18 mouse cellular contexts compared by ENCODE assay signal in genomic region chr9:77793838-77794237, GRCm38 (mm10).
"Had no signal": no experiment of that assay in that cellular context is flagged by ENCODE, and none has a peak within 500 bp of the region (broad histone marks: within the 10 kb centered on the region; RNA-seq: fewer than 3 reads in every experiment).

No protein-coding gene starts in this region.

- H3K4me2 ChIP-seq: liver, embryonic 15.5 days; lung, embryonic 15.5 days; midbrain, embryonic 12.5 days; neural tube, embryonic 12.5 days; stomach, embryonic 15.5 days had no signal

- H3K27me3 ChIP-seq: liver, embryonic 15.5 days; lung, embryonic 15.5 days; megakaryocyte, embryonic 14.5 days; midbrain, embryonic 12.5 days; neural tube, embryonic 12.5 days; stomach, embryonic 15.5 days had no signal

- H3K4me1 ChIP-seq: liver, embryonic 15.5 days; lung, embryonic 15.5 days; neural tube, embryonic 12.5 days; stomach, embryonic 15.5 days had no signal

- ATAC-seq: liver, postnatal 0 days; lung, postnatal 0 days; midbrain, embryonic 16.5 days had no signal

- DNase-seq: liver, postnatal 0 days; lung, adult 2 months; lung, postnatal 14 days; lung, postnatal 36 days; right cerebral cortex, postnatal 14 days; thymus, adult 2 months; thymus, postnatal 25 days; thymus, postnatal 4 days had no signal

- H3K27ac ChIP-seq: liver, embryonic 15.5 days; lung, embryonic 15.5 days; macrophage; midbrain, embryonic 12.5 days; neural tube, embryonic 12.5 days; stomach, embryonic 15.5 days; stomach, postnatal 0 days had no signal

- H3K4me3 ChIP-seq: liver, embryonic 15.5 days; lung, embryonic 15.5 days; megakaryocyte, embryonic 14.5 days; midbrain, embryonic 12.5 days; neural tube, embryonic 12.5 days; stomach, embryonic 15.5 days had no signal

- H3K9ac ChIP-seq: liver, embryonic 15.5 days; liver, postnatal 0 days; lung, embryonic 15.5 days; midbrain, embryonic 12.5 days; neural tube, embryonic 12.5 days; stomach, embryonic 15.5 days had no signal

- H3K9me3 ChIP-seq: liver, embryonic 15.5 days; lung, embryonic 15.5 days; midbrain, embryonic 12.5 days; neural tube, embryonic 12.5 days; stomach, embryonic 15.5 days had no signal
